Mouse (Mus musculus) CD4-positive, CD25-positive, alpha-beta regulatory T cell, adult 2 months (primary cell): Measurements from ENCODE around the gene Wdr93.

ENCODE experiments used
- DNase-seq: peaks from one replicate; pipeline ENCODE4 v3.0.0-alpha.2; 2012; ENCODE audit warnings: low read depth, low spot score

Gene Wdr93

DNA sequence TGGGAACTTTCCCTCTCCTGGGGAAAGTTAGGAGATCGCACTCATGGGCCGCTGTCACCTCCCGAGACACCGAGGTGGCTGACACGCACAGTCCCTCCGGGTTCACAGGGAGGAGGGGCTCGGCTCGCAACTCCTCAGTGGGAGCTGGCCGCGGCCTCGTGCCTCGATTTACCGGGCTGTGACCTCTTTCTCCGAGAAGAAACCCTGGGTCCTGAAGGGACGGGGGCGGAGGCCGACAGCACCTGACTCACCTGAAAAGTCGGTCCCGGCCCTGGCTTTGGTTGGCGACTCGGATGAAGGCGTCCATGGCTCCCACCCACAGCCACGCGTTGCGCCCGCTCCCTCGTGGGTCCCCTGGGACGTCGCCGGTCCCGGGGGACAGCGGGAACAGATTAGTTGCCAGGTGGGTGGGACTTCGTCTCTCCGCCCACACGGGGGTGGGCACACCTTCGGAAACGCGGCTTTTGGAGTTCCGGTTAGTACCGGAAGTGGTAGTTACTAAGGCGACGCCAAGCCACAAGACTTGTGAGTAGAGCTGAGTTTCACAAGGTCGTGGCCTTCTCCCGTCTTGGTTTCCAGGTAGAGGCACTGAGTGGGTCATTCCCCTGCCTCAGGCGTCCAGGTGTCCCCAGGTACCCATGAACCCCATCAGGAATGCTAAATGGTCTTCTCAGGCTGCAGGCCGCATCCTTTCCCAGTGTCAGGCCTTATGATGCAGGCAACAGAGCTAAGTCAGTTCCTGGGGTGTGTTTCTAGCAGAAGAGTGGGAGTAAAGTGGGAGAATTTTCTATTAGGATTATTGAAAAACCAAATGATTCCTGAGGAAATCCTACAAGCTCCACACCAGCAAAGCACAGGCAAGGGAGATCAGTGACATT is at the start of gene Wdr93, which contains the start of gene Pex11a:
Wdr93 (plus strand) TSS at position 505 of the 878 bp plus-strand sequence.
Pex11a (minus strand) TSS at position 473 of the 878 bp plus-strand sequence.
- DNase-seq = peak; percentile 89

DNA sequence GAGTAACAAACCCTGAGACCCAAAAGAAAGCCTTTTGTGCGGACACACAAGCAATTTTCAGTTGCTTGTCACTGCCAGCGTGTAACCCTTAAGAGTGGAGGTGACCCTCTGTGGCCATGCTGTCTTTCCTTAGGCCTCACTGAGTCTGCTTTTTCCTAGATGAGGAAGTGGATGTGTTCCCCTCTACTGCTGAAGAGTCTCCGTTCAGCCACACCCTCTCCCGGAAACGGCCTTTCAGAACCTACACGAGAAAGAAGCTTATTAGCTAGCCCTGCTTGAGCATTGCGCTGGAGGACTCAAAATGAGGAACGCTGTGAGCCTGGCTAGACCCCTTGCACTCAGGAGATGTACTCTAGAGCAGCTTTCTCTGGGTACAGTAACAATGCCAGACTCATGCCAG is 46.5 kb upstream of the Wdr93 start:
- no peak for DNase-seq

GRCm38 (mm10) chr7:79702755-79703154 is 40.2 kb upstream of the Wdr93 start:
- no peak for DNase-seq

DNA sequence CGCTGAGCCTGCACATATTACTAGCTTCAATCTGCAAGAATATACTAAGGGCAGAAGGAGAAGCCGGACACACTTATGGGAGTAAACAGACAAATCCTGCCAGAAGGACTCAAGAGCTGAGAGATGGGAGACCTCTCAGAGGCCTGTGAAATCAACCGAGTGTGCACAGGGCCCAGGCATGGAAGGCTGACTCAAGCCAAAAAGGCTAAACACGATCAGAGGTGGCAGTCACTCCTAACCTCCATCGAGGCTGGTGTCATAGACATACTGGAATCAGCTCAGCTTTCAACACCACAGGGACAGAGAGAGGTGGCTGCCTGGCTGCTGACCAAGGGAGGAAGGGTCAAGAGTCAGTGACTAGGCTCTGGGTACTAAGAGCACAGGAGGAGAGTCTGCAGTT is 37.8 kb upstream of the Wdr93 start:
- DNase-seq = no peak

GRCm38 (mm10) chr7:79710130-79710607 is 32.8 kb upstream of the Wdr93 start:
- DNase-seq = peak; percentile 30

GRCm38 (mm10) chr7:79710831-79711230 is 32.1 kb upstream of the Wdr93 start:
- DNase-seq = no peak

DNA sequence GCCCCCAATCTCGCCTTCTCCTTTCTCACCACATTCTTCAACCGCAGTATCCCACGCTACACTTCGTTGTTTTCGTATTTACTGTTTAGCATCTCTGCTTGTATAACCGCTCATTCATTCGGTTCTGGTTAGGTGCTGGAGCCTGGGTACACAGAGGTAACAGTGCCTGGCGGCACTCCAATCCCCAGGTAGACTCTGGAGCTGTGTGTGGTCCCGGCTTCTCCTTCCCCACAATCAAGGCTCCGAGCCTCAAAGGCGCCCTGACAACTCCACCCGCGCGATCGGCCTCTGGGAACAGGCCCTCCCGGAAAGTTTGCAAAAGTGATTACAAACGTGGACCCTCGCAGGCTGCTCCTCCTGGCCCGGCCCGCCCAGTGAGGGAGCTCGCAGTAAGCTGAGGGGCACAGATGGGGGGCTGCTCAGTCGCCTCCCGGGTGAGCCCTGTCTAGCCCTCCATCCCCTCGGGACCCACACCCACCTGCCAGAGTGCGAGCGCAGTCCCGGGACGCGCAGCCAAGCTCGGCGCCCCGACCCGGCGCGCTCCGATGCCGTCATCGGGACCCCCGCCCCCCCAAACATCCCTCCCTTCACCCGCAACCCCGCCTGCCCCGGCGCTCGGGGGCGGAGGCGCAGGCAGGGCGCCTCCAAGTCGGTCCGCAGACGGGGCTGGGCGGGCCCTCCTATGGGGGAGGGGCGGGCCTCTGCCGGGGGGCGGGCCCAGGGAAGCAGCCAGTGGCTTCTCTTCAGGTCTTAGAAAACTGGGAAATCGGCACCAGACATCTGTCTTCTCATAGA is 27.6 kb upstream of the Wdr93 start, which contains the start of gene Kif7:
Kif7 (minus strand) TSS at position 534 of the 795 bp plus-strand sequence.
- peak; percentile 83 for DNase-seq

DNA sequence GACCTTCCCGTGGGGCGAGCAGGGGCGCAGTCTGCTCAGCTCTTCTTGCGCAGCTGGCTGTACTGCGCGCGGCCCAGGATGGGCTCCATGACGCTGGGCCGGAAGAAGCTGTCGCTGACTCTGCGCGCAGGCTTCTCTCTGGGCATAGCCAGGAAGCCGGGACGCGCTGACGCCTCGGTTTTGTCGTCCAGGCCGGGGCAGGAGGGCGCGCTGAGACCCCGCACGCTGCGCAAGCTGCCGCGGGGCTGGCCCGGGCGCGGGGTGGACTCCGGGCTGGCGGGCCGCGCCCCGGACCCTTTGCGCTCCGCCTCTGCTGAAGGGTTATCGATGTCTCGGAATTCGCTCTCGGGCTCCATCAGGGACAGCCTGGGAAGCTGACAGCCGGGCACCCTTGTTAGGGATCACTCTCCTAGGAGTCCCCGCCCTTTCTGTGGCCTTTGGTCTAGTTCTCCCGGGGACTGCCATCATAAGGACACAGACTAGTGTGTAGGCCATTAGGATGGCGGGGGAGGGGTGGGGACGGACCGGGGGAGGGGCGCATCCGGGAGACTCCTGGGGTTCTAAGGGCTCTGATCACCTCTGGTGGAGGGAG is 21.5 kb upstream of the Wdr93 start:
- DNase-seq = peak; percentile 80

GRCm38 (mm10) chr7:79727091-79727490 is 15.9 kb upstream of the Wdr93 start:
- DNase-seq = peak; percentile 80

DNA sequence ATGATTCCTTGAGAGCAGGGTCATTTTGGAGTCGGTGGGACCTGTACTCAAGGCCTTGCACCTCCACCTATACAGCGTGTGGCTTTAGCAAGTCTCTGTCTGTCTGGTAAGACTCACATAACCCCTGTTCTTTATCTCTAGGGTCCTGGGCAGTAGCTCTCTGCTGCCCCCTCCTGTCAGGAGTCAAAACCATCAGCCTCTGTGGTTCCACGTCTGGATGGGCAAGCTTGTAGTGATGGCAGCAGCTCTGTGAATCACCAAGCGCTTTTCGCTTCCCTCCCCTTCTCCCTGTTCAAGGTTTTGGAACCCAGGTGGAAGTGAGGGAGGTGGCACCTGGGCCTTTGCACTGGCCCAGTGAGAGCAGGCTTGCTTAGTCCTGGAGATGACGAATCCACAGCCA is 14.7 kb upstream of the Wdr93 start:
- DNase-seq = peak; percentile 83

- peak; percentile 84 for DNase-seq
These were observed 13.8 kb upstream of the Wdr93 start for GRCm38 (mm10) chr7:79729169-79729568.

DNA sequence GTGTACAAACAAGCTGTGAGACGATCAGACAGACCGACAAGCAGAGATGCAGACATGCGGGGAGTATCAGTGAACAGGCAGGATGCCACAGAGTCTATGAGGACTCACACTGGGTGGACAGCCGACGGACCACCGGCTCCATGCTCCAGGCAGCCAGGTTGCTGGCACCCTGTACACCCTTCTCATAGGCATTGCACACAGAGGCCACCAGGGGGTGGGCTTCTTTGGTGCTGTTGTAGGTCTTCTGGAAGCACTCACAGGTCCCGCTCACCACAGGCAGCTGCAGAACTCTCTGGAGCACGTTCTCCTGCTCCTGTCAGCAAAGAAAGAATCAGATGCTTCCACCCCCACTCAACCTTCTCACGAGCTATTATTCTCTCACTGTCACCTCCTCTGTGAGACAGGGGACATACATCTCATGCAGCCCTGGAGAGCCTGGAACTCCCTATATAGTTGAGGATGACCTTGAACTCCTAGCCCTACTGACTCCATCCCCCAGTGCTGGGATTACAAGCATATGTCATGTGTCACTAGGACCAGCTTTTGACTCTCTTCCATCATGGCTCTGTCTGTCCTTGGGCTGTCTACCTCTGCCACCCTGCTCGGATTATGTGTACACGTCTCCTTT is 13.1 kb upstream of the Wdr93 start:
- peak; percentile 56 for DNase-seq

DNA sequence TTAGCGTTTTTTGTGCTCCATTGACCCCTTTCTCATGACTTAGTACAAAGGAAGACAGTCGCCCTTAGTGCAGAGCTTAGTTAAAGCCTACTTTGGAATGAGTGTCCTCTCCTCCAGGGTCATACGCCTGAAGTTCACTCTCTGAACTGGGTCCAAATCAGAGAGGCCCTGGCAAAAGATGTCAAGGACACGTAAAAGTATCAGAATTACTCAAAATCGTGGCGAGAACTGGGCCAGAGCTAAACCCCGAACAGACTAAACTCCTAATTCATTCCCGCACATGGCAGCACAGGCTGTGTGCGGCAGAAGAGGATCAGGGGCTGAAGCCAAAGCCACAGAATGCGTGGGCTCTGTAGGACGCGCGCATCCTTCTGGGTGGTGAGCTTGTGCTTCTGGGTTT is 11.5 kb upstream of the Wdr93 start:
- no peak for DNase-seq

- DNase-seq = no peak
These were observed 10.3 kb upstream of the Wdr93 start, which contains the start of gene Plin1 for GRCm38 (mm10) chr7:79732622-79733021. Plin1 (minus strand) TSS chr7:79732903.

DNA sequence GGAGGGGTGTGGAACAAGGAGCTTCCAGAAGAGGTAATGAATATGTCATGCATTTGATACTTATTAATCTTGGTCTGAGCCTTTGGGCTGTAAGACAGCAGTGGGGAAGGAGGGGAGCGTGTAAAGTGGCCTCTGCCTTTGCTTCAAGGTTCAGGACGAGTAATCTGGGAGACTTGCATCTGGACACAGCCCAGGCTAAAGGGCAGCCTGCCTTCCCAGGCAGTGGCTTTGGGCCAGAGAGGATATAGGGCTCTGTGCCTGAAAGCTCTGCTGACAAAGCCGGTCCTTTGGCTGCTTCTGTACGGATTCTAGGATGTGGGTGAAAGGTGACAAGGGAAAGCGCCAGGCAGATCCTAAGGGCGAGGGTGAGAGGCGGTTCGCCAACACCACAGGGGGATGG is 8.4 kb upstream of the Wdr93 start:
- no peak for DNase-seq

DNA sequence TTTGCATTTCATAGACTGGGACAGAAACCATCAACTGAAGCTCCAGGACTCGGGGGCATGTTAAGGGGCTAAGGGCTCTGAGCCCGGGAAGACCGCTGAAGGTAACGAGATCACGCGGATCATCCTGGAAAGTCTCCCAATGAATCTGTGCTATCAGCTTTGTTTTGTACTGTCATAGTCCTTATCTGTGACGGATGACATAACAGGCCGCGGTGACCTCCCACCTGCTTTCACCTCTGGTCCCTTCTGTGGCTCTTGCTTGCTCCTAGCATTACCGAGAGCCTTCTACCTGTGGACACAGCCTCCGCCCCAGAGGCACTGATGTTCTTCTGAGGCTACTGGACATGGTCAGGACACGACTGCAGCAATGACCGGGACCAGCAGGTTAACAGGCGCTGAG is 6.5 kb upstream of the Wdr93 start:
- DNase-seq = no peak

- no peak for DNase-seq
These were observed 4.0 kb upstream of the Wdr93 start for GRCm38 (mm10) chr7:79738913-79739312.

DNA sequence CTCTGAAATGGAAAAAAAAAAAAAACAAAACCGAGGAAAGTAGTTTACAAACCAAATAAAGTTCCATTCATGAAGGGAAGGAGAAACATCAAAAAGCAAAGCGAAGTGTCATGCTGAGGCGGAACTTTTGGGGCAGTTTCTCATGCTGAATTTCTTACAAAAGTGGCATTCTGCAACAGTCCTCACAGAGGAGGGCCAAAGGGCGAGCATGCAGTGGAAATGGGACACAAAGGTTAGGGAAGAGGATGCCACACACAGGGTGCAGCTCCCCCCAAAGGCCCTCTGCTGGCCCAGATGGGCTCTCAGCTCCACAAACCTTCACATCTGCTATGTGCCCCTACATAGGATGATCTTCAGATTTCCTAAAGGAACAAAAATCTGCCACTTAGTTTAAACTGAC is 2.7 kb upstream of the Wdr93 start:
- DNase-seq = no peak

- no peak for DNase-seq
These were observed 695 bp upstream of the Wdr93 start for GRCm38 (mm10) chr7:79742277-79742658.

- DNase-seq = no peak
These were observed 1.1 kb downstream of the Wdr93 start for GRCm38 (mm10) chr7:79744051-79744450.

DNA sequence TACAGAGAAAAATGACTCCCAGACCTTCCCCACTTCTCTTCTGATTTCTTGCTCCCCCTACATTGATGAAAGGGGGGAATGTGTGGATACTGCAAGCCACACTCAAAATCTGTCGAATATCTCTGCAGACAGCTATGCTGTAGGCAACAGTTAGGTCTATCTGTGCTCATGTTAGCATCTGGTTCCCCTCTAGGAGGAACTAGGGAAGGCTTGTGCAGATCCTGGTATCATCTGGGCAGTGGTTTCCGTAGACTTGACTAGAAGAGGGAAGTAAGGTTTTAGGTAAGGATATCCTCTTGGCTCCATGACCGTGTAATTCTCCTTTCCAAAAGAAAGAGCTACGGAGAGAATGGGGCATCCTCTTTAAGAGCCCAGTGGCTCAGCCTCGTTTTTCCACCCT is 1.6 kb downstream of the Wdr93 start:
- no peak for DNase-seq
